Mouse (Mus musculus) liver, embryonic 13.5 days (tissue): ENCODE data around the gene Ankrd12. TPM values are rescaled to one million over a fixed set of nuclear protein-coding genes. Genes with fewer than 3 reads are reported as not detected.

Experiments used
- ATAC-seq: fragments of 200-750 bp; cut with Nextera tagmentation; 2 replicates; pipeline ENCODE4 v1.8.0; 2017; ENCODE audit warnings: low read depth, mild to moderate bottlenecking, moderate number of reproducible peaks, moderate library complexity
- DNase-seq: peaks from one replicate; pipeline ENCODE4 v3.0.0; 2022
- H3K27ac ChIP-seq: fragments of 300-500 bp; sonication (generic); 2 replicates; pipeline ENCODE4 v1.5.1; 2015; ENCODE audit warnings: moderate library complexity, mild to moderate bottlenecking, inconsistent platforms
- H3K27me3 ChIP-seq: fragments of 300-500 bp; sonication (generic); 2 replicates; pipeline ENCODE4 v1.6.1; 2015; ENCODE audit warnings: mild to moderate bottlenecking, inconsistent platforms
- H3K36me3 ChIP-seq: fragments of 300-500 bp; sonication (generic); 2 replicates; pipeline ENCODE4 v1.6.1; 2015; ENCODE audit warnings: mild to moderate bottlenecking, inconsistent platforms
- H3K4me1 ChIP-seq: fragments of 300-500 bp; sonication (generic); replicated peaks from 2 replicates; pipeline ENCODE4 v1.6.1; 2015; ENCODE audit warnings: inconsistent platforms
- H3K4me2 ChIP-seq: fragments of 300-500 bp; sonication (generic); 2 replicates; pipeline ENCODE4 v1.6.1; 2015; ENCODE audit warnings: inconsistent platforms, mild to moderate bottlenecking, moderate library complexity
- H3K4me3 ChIP-seq: fragments of 300-500 bp; sonication (generic); replicated peaks from 2 replicates; pipeline ENCODE4 v1.5.1; 2015; ENCODE audit warnings: mild to moderate bottlenecking, inconsistent platforms
- H3K9ac ChIP-seq: fragments of 300-500 bp; sonication (generic); 2 replicates; pipeline ENCODE4 v1.6.1; 2015; ENCODE audit warnings: mild to moderate bottlenecking, inconsistent platforms
- H3K9me3 ChIP-seq: fragments of 300-500 bp; sonication (generic); replicated peaks from 2 replicates; pipeline ENCODE4 v1.6.1; 2016; ENCODE audit warnings: inconsistent platforms
- WGBS: fragments of 180-500 bp; shearing (Covaris S2); methylation state at CpG from one replicate; pipeline ENCODE4 v1.1.7; 2015; ENCODE audit not compliant: insufficient replicate concordance; 5-methylcytosine and 5-hydroxymethylcytosine counted together
- polyA plus RNA-seq: library from polyadenylated mRNA; unstranded; fragments of >200 nt; fragmentation: Nextera tagmentation; extraction: Ambion mirVana; gene quantifications from 2 replicates; pipeline ENCODE4 v1.2.1, GENCODE M21; 2015

Gene Ankrd12
- polyA plus RNA-seq = 6.1 and 8.3 TPM in 2 replicates

DNA sequence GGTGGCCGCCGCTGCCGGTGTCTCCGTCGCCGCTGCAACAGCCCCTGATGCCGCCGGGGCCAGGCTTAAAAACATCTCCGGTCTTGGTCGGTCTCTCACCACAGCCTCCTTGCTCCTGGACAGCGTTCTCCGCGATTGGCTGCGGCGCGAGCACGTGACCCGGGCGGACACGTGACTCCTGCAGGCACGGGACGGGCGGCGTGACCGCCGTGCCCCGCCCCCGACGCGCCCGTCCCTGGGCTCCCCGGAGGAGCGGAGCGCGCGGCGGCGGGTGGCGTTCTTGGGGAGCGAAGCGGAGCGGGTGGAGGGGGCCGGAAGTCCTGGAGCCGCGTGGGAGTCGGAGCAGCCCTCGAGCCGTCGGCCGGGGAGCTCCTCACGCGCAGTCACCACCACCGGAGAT is at the start of gene Ankrd12:
TSS of gene Ankrd12 (minus strand) at position 156 of the 400 bp plus-strand sequence.
- Histone ChIP-seq H3K36me3 (peaks cover 25% of the 10 kb centered on the region), H3K9ac (peak within 1 kb of the TSS; percentile 87), H3K27ac (peak within 1 kb of the TSS; percentile 96), H3K4me2 (peak within 1 kb of the TSS; percentile 95), H3K27me3 (no peaks in the 10 kb centered on the region), H3K9me3 (no peaks in the 10 kb centered on the region), H3K4me3 (peak within 1 kb of the TSS; percentile 94), H3K4me1 (peaks cover 26% of the 10 kb centered on the region)
- peak; percentile 94 for DNase-seq
- WGBS = 1% methylated on average over 53 of the region's 53 CpGs
- peak; percentile 90 for ATAC-seq

DNA sequence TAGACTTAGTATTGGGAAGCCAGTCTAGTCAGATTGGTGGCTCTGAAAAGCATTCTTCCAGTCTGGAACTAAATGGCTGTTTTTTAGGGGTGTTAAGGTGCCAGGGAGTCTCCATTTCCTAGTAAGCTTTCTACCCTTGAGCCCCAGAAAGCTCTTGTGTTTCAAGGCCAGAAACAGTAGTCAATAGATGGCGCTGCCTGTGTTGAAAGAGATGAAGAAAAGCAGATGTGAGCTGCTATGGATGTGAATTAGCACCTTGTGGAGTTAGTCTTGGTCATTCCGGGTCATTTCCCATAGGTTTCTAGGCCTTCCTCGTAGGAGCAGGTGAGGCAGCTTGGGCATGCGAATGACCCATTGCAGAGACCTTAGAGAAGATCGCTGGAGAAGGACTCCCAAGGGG is 48.3 kb upstream of the Ankrd12 start:
- Histone ChIP-seq H3K9ac (peak overlapping the region; percentile 86), H3K27ac (peak overlapping the region; percentile 94), H3K9me3 (no peaks in the 10 kb centered on the region), H3K36me3 (peaks cover 43% of the 10 kb centered on the region), H3K27me3 (no peaks in the 10 kb centered on the region), H3K4me3 (peak overlapping the region; percentile 88), H3K4me1 (peaks cover 42% of the 10 kb centered on the region), H3K4me2 (peak overlapping the region; percentile 89)
- 77% methylated on average over 5 of the region's 5 CpGs for WGBS
- DNase-seq (no peak), ATAC-seq (no peak)

- DNase-seq (no peak), ATAC-seq (peak; percentile 21)
- Histone ChIP-seq H3K27ac (peak overlapping the region; percentile 94), H3K9ac (peak overlapping the region; percentile 86), H3K4me2 (peak overlapping the region; percentile 89), H3K27me3 (no peaks in the 10 kb centered on the region), H3K4me1 (peaks cover 42% of the 10 kb centered on the region), H3K36me3 (peaks cover 46% of the 10 kb centered on the region), H3K9me3 (no peaks in the 10 kb centered on the region), H3K4me3 (peak overlapping the region; percentile 88)
- 1% methylated on average over 20 of the region's 20 CpGs for WGBS
Observed at GRCm38 (mm10) chr17:66123816-66124610, 47.1 kb upstream of the Ankrd12 start.

GRCm38 (mm10) chr17:66123066-66123815 is 46.4 kb upstream of the Ankrd12 start, which contains the start of gene Ddx11:
Ddx11 (plus strand) TSS chr17:66123520.
- peak within 1 kb of the TSS; percentile 88 for H3K4me3 ChIP-seq
- H3K9ac ChIP-seq = peak within 1 kb of the TSS; percentile 86
- H3K27ac ChIP-seq = peak within 1 kb of the TSS; percentile 94
- no peaks in the 10 kb centered on the region for H3K9me3 ChIP-seq
- peaks cover 42% of the 10 kb centered on the region for H3K4me1 ChIP-seq
- no peaks in the 10 kb centered on the region for H3K27me3 ChIP-seq
- 5% methylated on average over 45 of the region's 45 CpGs for WGBS
- H3K4me2 ChIP-seq = peak within 1 kb of the TSS; percentile 89
- DNase-seq (peak; percentile 90), ATAC-seq (peak; percentile 89)
- peaks cover 47% of the 10 kb centered on the region for H3K36me3 ChIP-seq

DNA sequence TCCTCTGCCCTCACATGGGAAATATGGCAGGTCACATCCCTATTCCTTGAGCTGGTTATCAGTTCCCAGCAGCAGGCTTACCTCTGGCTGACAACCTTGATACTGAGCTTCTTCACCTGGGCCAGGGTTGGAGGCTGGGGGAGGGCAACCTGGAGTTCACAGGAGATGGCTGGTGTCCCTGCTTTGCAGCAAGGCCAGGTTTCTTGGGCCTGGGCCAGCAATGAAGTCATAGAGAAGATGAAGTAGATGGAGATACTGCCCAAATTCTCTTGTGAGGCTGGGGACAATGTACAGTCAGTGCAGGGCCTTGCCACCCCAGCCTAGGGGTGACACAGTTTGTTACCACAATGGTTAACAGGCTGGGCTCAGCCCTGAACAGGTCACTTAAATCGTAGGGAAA is 43.8 kb upstream of the Ankrd12 start:
- ATAC-seq = no peak
- Histone ChIP-seq H3K9me3 (no peaks in the 10 kb centered on the region), H3K36me3 (peaks cover 50% of the 10 kb centered on the region), H3K4me1 (peaks cover 42% of the 10 kb centered on the region), H3K4me2 (no peak overlapping the region), H3K27me3 (no peaks in the 10 kb centered on the region), H3K9ac (no peak overlapping the region), H3K27ac (no peak overlapping the region), H3K4me3 (no peak overlapping the region)
- whole genome bisulfite sequencing = 64% methylated on average over 1 of the region's 1 CpGs
- DNase-seq = no peak

DNA sequence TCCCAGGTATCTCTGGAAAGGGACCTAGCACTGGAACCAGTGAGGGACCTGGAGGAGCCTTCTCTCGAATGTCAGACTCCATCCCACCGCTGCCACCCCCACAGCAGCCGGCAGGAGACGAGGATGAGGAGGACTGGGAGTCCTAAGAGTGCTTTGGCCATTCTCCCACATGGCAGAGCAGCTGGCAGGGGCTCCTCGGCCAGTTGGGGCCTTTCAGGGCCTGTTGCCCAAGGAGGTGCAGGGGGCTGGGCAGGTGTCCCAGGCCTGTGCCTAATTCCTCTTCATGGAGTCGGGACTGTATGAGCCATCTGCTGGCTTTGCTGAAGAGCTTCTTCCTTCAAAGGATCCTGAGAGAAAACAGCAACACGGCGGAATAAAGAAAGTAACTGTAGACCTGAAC is 42.1 kb upstream of the Ankrd12 start:
- no peaks in the 10 kb centered on the region for H3K27me3 ChIP-seq
- no peak overlapping the region for H3K4me3 ChIP-seq
- no peaks in the 10 kb centered on the region for H3K9me3 ChIP-seq
- no peak overlapping the region for H3K27ac ChIP-seq
- no peak overlapping the region for H3K9ac ChIP-seq
- H3K4me2 ChIP-seq = no peak overlapping the region
- 89% methylated on average over 8 of the region's 8 CpGs for WGBS
- ATAC-seq (no peak), DNase-seq (no peak)
- H3K4me1 ChIP-seq = peaks cover 26% of the 10 kb centered on the region
- peaks cover 68% of the 10 kb centered on the region for H3K36me3 ChIP-seq

DNA sequence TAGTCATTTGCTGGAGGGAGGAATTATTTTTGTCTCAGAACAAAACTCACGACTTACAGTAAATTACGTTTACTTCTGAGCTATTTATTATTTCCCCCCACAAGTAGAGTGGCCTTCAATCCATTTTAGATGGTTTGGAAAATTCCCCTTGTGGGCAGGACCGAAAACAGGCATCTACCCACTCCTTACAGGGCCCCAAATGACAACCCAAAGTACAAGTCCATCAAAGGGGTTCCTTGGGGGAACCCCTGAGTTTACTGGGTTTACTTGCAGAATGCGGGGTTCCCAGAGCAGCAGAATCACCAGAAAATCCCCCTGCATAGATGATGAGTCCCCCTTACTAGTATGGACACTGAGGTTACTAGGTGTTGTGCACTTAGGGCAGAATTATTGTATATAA is 35.3 kb upstream of the Ankrd12 start:
- peaks cover 43% of the 10 kb centered on the region for H3K4me1 ChIP-seq
- H3K4me2 ChIP-seq = peak overlapping the region; percentile 71
- H3K4me3 ChIP-seq = peak overlapping the region; percentile 75
- H3K9ac ChIP-seq = peak overlapping the region; percentile 76
- peaks cover 38% of the 10 kb centered on the region for H3K36me3 ChIP-seq
- no peaks in the 10 kb centered on the region for H3K9me3 ChIP-seq
- no peak for ATAC-seq
- H3K27me3 ChIP-seq = no peaks in the 10 kb centered on the region
- no peak for DNase-seq
- WGBS = 26% methylated on average over 4 of the region's 4 CpGs
- peak overlapping the region; percentile 75 for H3K27ac ChIP-seq

DNA sequence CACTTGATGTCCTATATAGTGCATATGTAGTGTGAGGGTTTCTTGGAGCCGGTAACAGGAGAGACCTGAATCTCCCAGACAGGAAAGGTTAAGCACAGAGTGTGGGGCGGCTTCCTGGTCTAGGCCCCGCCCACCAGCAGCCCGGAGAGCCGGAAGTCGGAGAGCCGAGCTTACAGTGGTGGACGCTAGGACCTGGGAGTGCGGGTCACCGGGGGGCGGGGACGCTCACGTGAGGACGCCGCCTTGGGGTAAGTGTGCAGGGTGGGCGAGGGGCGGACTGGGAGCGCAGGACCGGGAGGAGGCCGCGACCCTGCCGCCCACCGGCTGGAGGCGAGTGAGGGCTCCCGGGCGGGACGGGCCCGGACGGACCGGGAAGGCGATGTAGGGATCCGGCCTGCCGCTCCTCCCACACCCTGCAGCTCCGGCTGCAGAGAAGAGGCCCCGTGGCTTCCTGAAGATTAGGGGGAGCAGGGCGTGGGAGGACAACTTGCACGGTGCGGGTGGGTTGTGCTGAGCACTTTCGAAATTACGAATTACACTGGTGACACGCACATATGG is 34.6 kb upstream of the Ankrd12 start, which contains the start of gene Washc1:
TSS of gene Washc1 (plus strand) at position 144 of the 558 bp plus-strand sequence.
- DNase-seq (peak; percentile 91), ATAC-seq (peak; percentile 99)
- under 1% methylated on average over 38 of the region's 41 CpGs for WGBS

GRCm38 (mm10) chr17:66110746-66111145 is 33.9 kb upstream of the Ankrd12 start:
- no peaks in the 10 kb centered on the region for H3K9me3 ChIP-seq
- H3K27ac ChIP-seq = peak overlapping the region; percentile 75
- H3K9ac ChIP-seq = peak overlapping the region; percentile 76
- 21% methylated on average over 6 of the region's 6 CpGs for WGBS
- no peaks in the 10 kb centered on the region for H3K27me3 ChIP-seq
- H3K4me1 ChIP-seq = peaks cover 45% of the 10 kb centered on the region
- ATAC-seq (no peak), DNase-seq (no peak)
- H3K36me3 ChIP-seq = peaks cover 24% of the 10 kb centered on the region
- peak overlapping the region; percentile 75 for H3K4me3 ChIP-seq
- peak overlapping the region; percentile 71 for H3K4me2 ChIP-seq

More for the DNA sequence above, 34.6 kb upstream of the Ankrd12 start, which contains the start of gene Washc1:
- peak within 1 kb of the TSS; percentile 76 for H3K9ac ChIP-seq
- peaks cover 31% of the 10 kb centered on the region for H3K36me3 ChIP-seq
- no peaks in the 10 kb centered on the region for H3K27me3 ChIP-seq
- peaks cover 45% of the 10 kb centered on the region for H3K4me1 ChIP-seq
- H3K27ac ChIP-seq = peak within 1 kb of the TSS; percentile 75
- peak within 1 kb of the TSS; percentile 71 for H3K4me2 ChIP-seq
- peak within 1 kb of the TSS; percentile 75 for H3K4me3 ChIP-seq
- no peaks in the 10 kb centered on the region for H3K9me3 ChIP-seq

DNA sequence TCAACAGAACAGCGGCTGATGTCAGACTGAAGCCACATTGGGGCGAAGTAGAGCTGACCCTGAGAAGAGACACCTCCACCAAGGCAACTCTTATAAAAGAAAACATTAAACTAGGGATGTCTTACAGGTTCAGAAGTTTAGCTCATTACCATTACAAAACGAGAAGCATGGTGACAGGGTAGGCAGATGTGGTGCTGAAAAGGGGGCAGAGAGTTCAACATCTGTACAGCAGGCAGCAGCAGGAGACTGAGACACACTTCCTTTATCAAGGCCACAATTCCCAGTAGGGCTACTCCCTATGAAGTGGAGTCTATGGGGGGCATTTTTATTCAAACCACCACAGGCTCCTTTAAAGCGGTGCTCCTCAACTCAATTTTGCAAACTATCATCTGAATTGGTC is 31.3 kb upstream of the Ankrd12 start:
- Histone ChIP-seq H3K27me3 (no peaks in the 10 kb centered on the region), H3K4me2 (no peak overlapping the region), H3K4me1 (peaks cover 53% of the 10 kb centered on the region), H3K36me3 (no peaks in the 10 kb centered on the region), H3K27ac (no peak overlapping the region), H3K9ac (no peak overlapping the region), H3K9me3 (no peaks in the 10 kb centered on the region), H3K4me3 (no peak overlapping the region)
- DNase-seq = no peak
- ATAC-seq = no peak
- WGBS = 59% methylated on average over 4 of the region's 4 CpGs

DNA sequence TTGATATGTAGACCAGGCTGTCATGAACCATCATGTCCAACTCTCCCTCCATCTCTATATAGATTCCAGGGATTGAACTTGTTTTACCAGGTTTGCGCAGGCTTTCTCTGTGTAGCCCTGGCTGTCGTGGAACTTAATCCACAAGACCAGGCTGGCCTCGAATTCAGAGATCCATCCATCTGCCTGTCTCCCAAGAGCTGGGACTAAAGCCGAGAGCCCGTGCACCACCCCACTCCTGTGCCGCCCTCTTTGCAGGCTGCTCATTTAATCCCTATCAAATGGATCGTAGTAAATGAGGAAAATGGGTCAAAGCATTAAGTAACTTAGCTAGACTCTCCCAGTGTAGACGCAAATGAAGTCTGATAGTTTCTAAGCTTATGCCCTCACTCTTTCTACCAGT is 30.6 kb upstream of the Ankrd12 start:
- Histone ChIP-seq H3K4me3 (no peak overlapping the region), H3K27ac (no peak overlapping the region), H3K4me1 (peaks cover 48% of the 10 kb centered on the region), H3K27me3 (no peaks in the 10 kb centered on the region), H3K36me3 (no peaks in the 10 kb centered on the region), H3K9ac (no peak overlapping the region), H3K4me2 (no peak overlapping the region), H3K9me3 (no peaks in the 10 kb centered on the region)
- 67% methylated on average over 8 of the region's 8 CpGs for WGBS
- no peak for DNase-seq
- no peak for ATAC-seq
